Mouse (Mus musculus): ENCODE results near the gene Cad.

DNA sequence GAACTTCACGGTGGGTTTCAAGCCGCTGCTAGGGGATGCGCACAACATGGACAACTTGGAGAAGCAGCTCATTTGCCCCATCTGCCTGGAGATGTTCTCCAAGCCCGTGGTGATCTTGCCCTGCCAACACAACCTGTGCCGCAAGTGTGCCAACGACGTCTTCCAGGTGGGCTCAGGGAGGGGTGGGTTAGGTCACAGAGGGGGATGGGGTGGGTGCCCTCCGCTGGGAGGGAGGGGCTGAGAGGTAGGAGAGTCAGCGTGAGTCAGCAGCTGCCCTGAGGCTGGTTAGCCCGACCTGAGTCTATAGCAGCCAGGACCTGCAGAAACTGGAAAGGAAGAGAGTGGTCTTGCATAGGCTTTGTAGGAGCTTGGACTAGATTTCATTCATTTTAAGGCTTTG is 62.3 kb downstream of the Cad start:
- TF ChIP-seq USF1 (IDR thresholded peaks at IDR 0.05; ENCODE audit: low read depth) (no peak), CTCF (IDR thresholded peaks at IDR 0.05; ENCODE audit: control insufficient read depth, insufficient read depth, insufficient read length) (no peak), MYOD1 (IDR thresholded peaks at IDR 0.05; ENCODE audit: control insufficient read depth, insufficient read length, low read depth) (no peak)

Measured in C2C12 (cell line).